Mouse (Mus musculus): ENCODE measurements around the gene Ehd2. TPM values are rescaled to one million over a fixed set of nuclear protein-coding genes. Genes with fewer than 3 reads are reported as not detected.

Ehd2 gene
- polyA plus RNA-seq (2016; fragmentation: Nextera tagmentation; extraction: Ambion mirVana) = 10.1 and 11.2 TPM in 2 replicates

- peak; percentile 69 for DNase-seq (ENCODE audit: extremely low spot score, low spot score)
- peaks cover 26% of the 10 kb centered on the region for H3K36me3 ChIP-seq (replicated peaks)
- WGBS = under 1% methylated on average over 22 of the region's 22 CpGs
- no peaks in the 10 kb centered on the region; the same call in 1 of the 2 replicates for H3K9me3 ChIP-seq
- H3K4me3 ChIP-seq = peak within 1 kb of the TSS; percentile 54
- peaks cover 7% of the 10 kb centered on the region; the same call in 1 of the 2 replicates for H3K27me3 ChIP-seq (ENCODE audit: poor library complexity, severe bottlenecking)
- H3K27ac ChIP-seq = peak within 1 kb of the TSS; percentile 79
- peaks cover 19% of the 10 kb centered on the region for H3K4me1 ChIP-seq
Measured at GRCm38 (mm10) chr7:15967312-15967711, at the start of gene Ehd2. Ehd2 (minus strand) TSS chr7:15967567.

DNA sequence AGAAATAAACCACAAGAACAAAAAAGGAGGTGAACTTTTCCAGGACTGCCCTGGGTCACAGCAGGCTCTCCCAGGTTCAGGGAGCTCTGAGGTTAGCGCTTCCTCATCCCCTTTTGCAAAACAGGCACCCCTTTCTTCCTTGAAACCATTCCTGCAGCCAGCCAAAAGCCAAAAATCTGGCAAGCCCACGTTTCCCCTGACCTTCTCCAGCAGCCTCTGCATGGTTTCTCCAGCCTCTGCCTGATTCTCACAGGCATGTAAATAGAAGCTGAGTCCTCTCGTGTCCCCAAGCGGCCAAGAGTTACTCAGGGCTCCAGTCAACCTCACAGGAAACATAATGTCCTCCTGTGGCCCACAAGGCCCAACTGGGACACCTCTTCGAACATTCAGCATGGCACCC, 48.0 kb upstream of the Ehd2 start:
- Histone ChIP-seq H3K4me3 (no peak overlapping the region), H3K27me3 (ENCODE audit: poor library complexity, severe bottlenecking) (no peaks in the 10 kb centered on the region), H3K36me3 (replicated peaks) (peaks cover 39% of the 10 kb centered on the region), H3K4me1 (no peaks in the 10 kb centered on the region), H3K9me3 (no peaks in the 10 kb centered on the region), H3K27ac (no peak overlapping the region)
- 85% methylated on average over 5 of the region's 5 CpGs for WGBS
- no peak for DNase-seq (ENCODE audit: extremely low spot score, low spot score)

- Histone ChIP-seq H3K27me3 (ENCODE audit: poor library complexity, severe bottlenecking) (no peaks in the 10 kb centered on the region), H3K36me3 (replicated peaks) (peaks cover 38% of the 10 kb centered on the region), H3K27ac (no peak overlapping the region), H3K4me3 (no peak overlapping the region), H3K4me1 (no peaks in the 10 kb centered on the region), H3K9me3 (no peaks in the 10 kb centered on the region)
- WGBS = 94% methylated on average over 8 of the region's 8 CpGs
- DNase-seq (ENCODE audit: extremely low spot score, low spot score) = no peak
Measured at GRCm38 (mm10) chr7:16014521-16015175, 47.3 kb upstream of the Ehd2 start.

DNA sequence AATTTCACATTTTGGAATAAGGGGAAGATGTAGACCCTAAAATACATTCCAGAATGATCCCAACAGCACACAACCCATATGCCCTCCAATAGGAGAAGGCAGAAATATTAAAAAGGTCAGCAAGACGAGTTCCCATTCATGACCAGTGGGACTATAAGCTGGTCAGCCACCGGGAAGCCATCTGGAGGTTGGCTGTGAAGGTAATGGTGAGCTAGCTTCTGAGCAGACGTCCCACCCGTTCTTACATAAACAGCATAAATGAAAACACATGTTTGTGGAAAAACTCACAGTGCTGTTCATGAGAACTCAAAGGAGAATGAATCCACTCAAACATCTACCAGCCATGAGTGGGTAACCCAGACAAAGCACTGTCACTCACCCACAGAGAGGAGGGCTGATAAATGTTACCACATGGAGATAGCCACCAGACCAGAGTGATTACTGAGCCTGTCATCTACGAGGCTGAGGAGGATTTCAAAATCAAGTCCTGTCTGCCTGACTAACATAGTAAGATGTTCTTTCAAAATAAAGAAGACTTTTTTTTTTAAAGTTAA, 46.4 kb upstream of the Ehd2 start:
- 72% methylated on average over 5 of the region's 5 CpGs for WGBS
- Histone ChIP-seq H3K36me3 (replicated peaks) (peaks cover 37% of the 10 kb centered on the region), H3K27ac (no peak overlapping the region)

GRCm38 (mm10) chr7:16012576-16013263, 45.4 kb upstream of the Ehd2 start:
- WGBS = 80% methylated on average over 11 of the region's 11 CpGs
- Histone ChIP-seq H3K9me3 (no peaks in the 10 kb centered on the region), H3K4me1 (no peaks in the 10 kb centered on the region), H3K27ac (no peak overlapping the region), H3K4me3 (no peak overlapping the region), H3K27me3 (ENCODE audit: poor library complexity, severe bottlenecking) (no peaks in the 10 kb centered on the region), H3K36me3 (replicated peaks) (peaks cover 40% of the 10 kb centered on the region)
- DNase-seq (ENCODE audit: extremely low spot score, low spot score) = peak; percentile 17

More for the DNA sequence above, 46.4 kb upstream of the Ehd2 start:
- DNase-seq (ENCODE audit: extremely low spot score, low spot score) = no peak
- no peaks in the 10 kb centered on the region for H3K4me1 ChIP-seq
- no peaks in the 10 kb centered on the region for H3K9me3 ChIP-seq
- H3K4me3 ChIP-seq = no peak overlapping the region
- H3K27me3 ChIP-seq (ENCODE audit: poor library complexity, severe bottlenecking) = no peaks in the 10 kb centered on the region

DNA sequence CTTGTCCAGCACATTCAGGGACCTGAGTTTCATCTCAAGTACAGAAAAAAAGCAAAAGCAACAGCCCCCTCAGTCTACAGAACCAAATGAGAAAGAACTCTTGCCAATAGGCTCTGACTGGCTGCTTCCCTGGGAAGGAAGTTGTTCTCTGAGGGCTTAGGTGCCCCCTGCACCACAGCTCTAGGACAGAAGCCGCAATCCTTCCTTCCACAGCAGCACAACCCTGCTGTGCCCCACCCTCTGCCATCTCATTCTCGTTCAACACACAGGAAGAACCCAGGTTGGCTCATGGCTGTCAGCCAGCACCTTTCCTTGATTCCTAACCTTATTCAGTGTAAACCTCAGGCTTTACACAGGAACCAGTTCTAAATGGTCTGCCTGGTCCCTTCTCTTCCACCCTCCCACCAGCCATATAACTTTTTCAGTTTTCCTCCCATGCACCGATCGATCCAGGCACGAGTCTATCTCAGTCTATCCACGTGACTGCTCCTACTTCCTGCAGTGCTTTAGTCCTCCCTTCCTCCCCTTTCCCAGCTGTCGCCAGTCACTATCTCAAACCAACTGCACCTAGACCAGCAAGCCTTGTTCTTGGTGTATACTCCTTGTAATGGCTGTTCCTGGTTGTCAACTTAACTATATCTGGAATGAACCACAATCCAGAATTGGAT, 44.2 kb upstream of the Ehd2 start:
- Histone ChIP-seq H3K9me3 (no peaks in the 10 kb centered on the region), H3K36me3 (replicated peaks) (peaks cover 44% of the 10 kb centered on the region), H3K27me3 (ENCODE audit: poor library complexity, severe bottlenecking) (no peaks in the 10 kb centered on the region), H3K4me3 (no peak overlapping the region), H3K27ac (no peak overlapping the region), H3K4me1 (no peaks in the 10 kb centered on the region)
- DNase-seq (ENCODE audit: extremely low spot score, low spot score) = no peak
- WGBS = 93% methylated on average over 7 of the region's 7 CpGs

- Histone ChIP-seq H3K36me3 (replicated peaks) (peaks cover 48% of the 10 kb centered on the region), H3K4me1 (no peaks in the 10 kb centered on the region), H3K27ac (no peak overlapping the region), H3K4me3 (no peak overlapping the region), H3K27me3 (ENCODE audit: poor library complexity, severe bottlenecking) (no peaks in the 10 kb centered on the region), H3K9me3 (no peaks in the 10 kb centered on the region)
- 88% methylated on average over 5 of the region's 5 CpGs for WGBS
- no peak for DNase-seq (ENCODE audit: extremely low spot score, low spot score)
Measured at GRCm38 (mm10) chr7:16010649-16011048, 43.3 kb upstream of the Ehd2 start.

DNA sequence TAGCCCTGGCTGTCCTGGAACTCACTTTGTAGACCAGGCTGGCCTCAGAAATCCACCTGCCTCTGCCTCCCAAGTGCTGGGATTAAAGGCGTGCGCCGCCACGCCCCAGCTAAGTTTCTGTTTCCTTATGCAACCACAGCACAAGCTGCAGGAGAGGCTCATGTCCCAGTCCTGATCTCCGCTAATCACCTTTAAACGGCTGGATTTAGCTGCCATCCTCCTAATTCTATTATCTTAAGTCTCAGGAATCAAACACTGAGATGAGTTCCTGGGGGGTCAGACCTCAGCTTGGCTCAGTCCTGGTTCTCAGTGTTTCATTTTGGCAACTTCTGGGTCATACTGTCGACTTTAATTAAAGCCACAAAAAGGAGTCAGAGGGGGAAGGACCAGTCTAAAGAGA, 42.3 kb upstream of the Ehd2 start:
- 89% methylated on average over 7 of the region's 7 CpGs for WGBS
- Histone ChIP-seq H3K27me3 (ENCODE audit: poor library complexity, severe bottlenecking) (no peaks in the 10 kb centered on the region), H3K27ac (no peak overlapping the region), H3K4me3 (no peak overlapping the region), H3K9me3 (no peaks in the 10 kb centered on the region), H3K4me1 (peaks cover 6% of the 10 kb centered on the region), H3K36me3 (replicated peaks) (peaks cover 51% of the 10 kb centered on the region)
- DNase-seq (ENCODE audit: extremely low spot score, low spot score) = no peak

DNA sequence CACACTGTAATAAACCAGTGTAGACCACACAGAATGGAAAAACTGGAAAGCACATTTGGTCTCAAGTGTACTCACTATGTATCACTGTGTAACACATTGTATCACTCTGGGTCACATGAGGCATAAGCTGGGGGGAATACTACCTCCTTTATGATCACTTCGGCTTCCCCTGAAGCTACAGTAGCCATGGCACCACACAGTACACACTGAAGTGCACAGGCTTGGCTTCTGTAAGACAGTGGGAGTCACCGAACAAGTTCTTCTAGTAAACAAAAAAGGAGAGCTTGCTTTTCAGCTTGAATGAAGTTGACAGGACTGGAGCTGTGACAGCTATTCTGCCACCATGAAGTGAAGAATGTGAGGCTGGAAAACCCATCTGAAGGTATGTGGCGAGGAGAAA, 37.7 kb upstream of the Ehd2 start:
- H3K4me1 ChIP-seq = peaks cover 12% of the 10 kb centered on the region
- no peak for DNase-seq (ENCODE audit: extremely low spot score, low spot score)
- no peaks in the 10 kb centered on the region for H3K9me3 ChIP-seq
- no peaks in the 10 kb centered on the region for H3K27me3 ChIP-seq (ENCODE audit: poor library complexity, severe bottlenecking)
- WGBS = 84% methylated on average over 3 of the region's 3 CpGs
- peaks cover 42% of the 10 kb centered on the region for H3K36me3 ChIP-seq (replicated peaks)
- no peak overlapping the region for H3K27ac ChIP-seq
- H3K4me3 ChIP-seq = no peak overlapping the region

- peak overlapping the region; percentile 40; the same call in 1 of the 2 replicates for H3K27ac ChIP-seq
Measured at GRCm38 (mm10) chr7:16004177-16004856, 37.0 kb upstream of the Ehd2 start.

GRCm38 (mm10) chr7:16003032-16003431, 35.7 kb upstream of the Ehd2 start:
- no peak for DNase-seq (ENCODE audit: extremely low spot score, low spot score)
- Histone ChIP-seq H3K27me3 (ENCODE audit: poor library complexity, severe bottlenecking) (no peaks in the 10 kb centered on the region), H3K4me3 (no peak overlapping the region), H3K9me3 (peaks cover 5% of the 10 kb centered on the region; the same call in 1 of the 2 replicates), H3K27ac (no peak overlapping the region), H3K36me3 (replicated peaks) (peaks cover 57% of the 10 kb centered on the region), H3K4me1 (peaks cover 12% of the 10 kb centered on the region)
- WGBS = 84% methylated on average over 4 of the region's 4 CpGs

More at GRCm38 (mm10) chr7:16004177-16004856, 37.0 kb upstream of the Ehd2 start:
- no peak for DNase-seq (ENCODE audit: extremely low spot score, low spot score)
- WGBS = 64% methylated on average over 12 of the region's 12 CpGs
- H3K4me3 ChIP-seq = no peak overlapping the region
- H3K9me3 ChIP-seq = peaks cover 1% of the 10 kb centered on the region; the same call in 1 of the 2 replicates
- H3K36me3 ChIP-seq (replicated peaks) = peaks cover 49% of the 10 kb centered on the region
- H3K27me3 ChIP-seq (ENCODE audit: poor library complexity, severe bottlenecking) = no peaks in the 10 kb centered on the region
- H3K4me1 ChIP-seq = peaks cover 12% of the 10 kb centered on the region

- peaks cover 60% of the 10 kb centered on the region for H3K36me3 ChIP-seq (replicated peaks)
- no peaks in the 10 kb centered on the region for H3K27me3 ChIP-seq (ENCODE audit: poor library complexity, severe bottlenecking)
- no peak overlapping the region for H3K4me3 ChIP-seq
- H3K4me1 ChIP-seq = peaks cover 12% of the 10 kb centered on the region
- H3K27ac ChIP-seq = no peak overlapping the region
- DNase-seq (ENCODE audit: extremely low spot score, low spot score) = no peak
- 94% methylated on average over 5 of the region's 5 CpGs for WGBS
- H3K9me3 ChIP-seq = peaks cover 5% of the 10 kb centered on the region; the same call in 1 of the 2 replicates
Measured at GRCm38 (mm10) chr7:16002171-16002570, 34.8 kb upstream of the Ehd2 start.
